Mouse (Mus musculus) lung, postnatal 0 days (tissue): ENCODE results near the gene Cdkn1a.

Experiments used
- CTCF ChIP-seq: IDR thresholded peaks from 2 replicates; pipeline ENCODE4 v1.5.1; 2016; ENCODE audit warnings: antibody characterized with exemption, mild to moderate bottlenecking
- EP300 ChIP-seq: IDR thresholded peaks from 2 replicates; pipeline ENCODE4 v1.6.1; 2016; ENCODE audit warnings: antibody characterized with exemption, mild to moderate bottlenecking, control low read depth

DNA sequence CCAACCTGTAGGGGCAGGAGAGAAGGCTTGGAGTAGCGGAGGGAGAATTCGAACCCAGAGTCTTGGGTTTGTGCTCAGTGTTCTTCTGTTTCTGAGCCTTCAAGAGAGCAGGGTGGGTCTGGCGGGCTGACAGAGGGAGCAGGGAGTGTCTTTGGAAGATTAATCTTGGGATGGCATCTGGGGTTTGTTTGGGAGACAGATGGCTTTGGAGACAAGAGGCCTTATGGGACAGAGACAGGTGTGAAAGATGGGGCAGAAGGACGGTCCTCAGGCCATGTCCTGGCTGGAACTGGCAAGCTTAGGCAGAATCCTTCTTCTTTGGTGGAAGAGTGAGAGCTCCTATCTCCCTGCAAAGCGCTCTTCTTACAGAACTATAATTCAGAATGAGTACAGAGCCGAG, 37.7 kb upstream of the Cdkn1a start:
- TF ChIP-seq CTCF (0 out of 2 replicates have a peak, but pooled peaks have one; percentile 9), EP300 (no peak)
